Mouse (Mus musculus) adrenal gland, adult 2 months (tissue): ENCODE measurements around the gene Wipf1. TPM values are rescaled to one million over a fixed set of nuclear protein-coding genes. Genes with fewer than 3 reads are reported as not detected.
"Not testable (repeated sequence)": the region's sequence is repeated elsewhere in the genome, so short reads cannot be mapped to it uniquely, and the experiment has no call there.

Source experiments
- DNase-seq: peaks from one replicate; pipeline ENCODE4 v3.0.0; 2021
- polyA plus RNA-seq: library from polyadenylated mRNA; depleted of rRNA; stranded (reverse); fragments of >200 nt; gene quantifications from 2 replicates; pipeline ENCODE4 v1.2.3, GENCODE M21; 2012
- total RNA-seq, 2 experiments: library from RNA; stranded (reverse); gene quantifications; 2 replicates each; pipeline ENCODE4 v1.2.3; 2021

The Wipf1 gene
- total and polyA plus RNA-seq, 3 experiments = 13.4 to 19.7 (median 17.4) TPM

- no peak for DNase-seq
Observed at GRCm38 (mm10) chr2:73507886-73508285, 21.6 kb downstream of the Wipf1 start.

GRCm38 (mm10) chr2:73506337-73506736 is 23.2 kb downstream of the Wipf1 start:
- DNase-seq = not testable (repeated sequence)

- DNase-seq = no peak
Observed at GRCm38 (mm10) chr2:73502863-73503429, 26.6 kb downstream of the Wipf1 start.

GRCm38 (mm10) chr2:73500864-73501263 is 28.7 kb downstream of the Wipf1 start:
- DNase-seq = no peak

- DNase-seq = no peak
Observed at GRCm38 (mm10) chr2:73498322-73498721, 31.2 kb downstream of the Wipf1 start.

GRCm38 (mm10) chr2:73497572-73497971 is 32.0 kb downstream of the Wipf1 start:
- no peak for DNase-seq

GRCm38 (mm10) chr2:73496944-73497343 is 32.6 kb downstream of the Wipf1 start:
- no peak for DNase-seq

GRCm38 (mm10) chr2:73496329-73496685 is 33.2 kb downstream of the Wipf1 start:
- DNase-seq = no peak

GRCm38 (mm10) chr2:73495617-73496328 is 33.8 kb downstream of the Wipf1 start:
- no peak for DNase-seq

- no peak for DNase-seq
Observed at GRCm38 (mm10) chr2:73493517-73493916, 36.0 kb downstream of the Wipf1 start.

GRCm38 (mm10) chr2:73491442-73492241 is 37.9 kb downstream of the Wipf1 start:
- peak; percentile 71 for DNase-seq

- DNase-seq = no peak
Observed at GRCm38 (mm10) chr2:73490466-73490865, 39.1 kb downstream of the Wipf1 start.

- DNase-seq = no peak
Observed at GRCm38 (mm10) chr2:73486120-73486601, 43.4 kb downstream of the Wipf1 start.

GRCm38 (mm10) chr2:73485236-73486119 is 44.1 kb downstream of the Wipf1 start:
- DNase-seq = no peak

GRCm38 (mm10) chr2:73484561-73485235 is 44.8 kb downstream of the Wipf1 start:
- no peak for DNase-seq

- DNase-seq = no peak
Observed at GRCm38 (mm10) chr2:73478805-73479204, 50.7 kb downstream of the Wipf1 start.

- no peak for DNase-seq
Observed at GRCm38 (mm10) chr2:73477501-73477900, 52.0 kb downstream of the Wipf1 start.

GRCm38 (mm10) chr2:73475519-73475918 is 54.0 kb downstream of the Wipf1 start:
- DNase-seq = no peak

- no peak for DNase-seq
Observed at GRCm38 (mm10) chr2:73472130-73472529, 57.4 kb downstream of the Wipf1 start.

GRCm38 (mm10) chr2:73470146-73470630 is 59.3 kb downstream of the Wipf1 start:
- DNase-seq = no peak

- no peak for DNase-seq
Observed at GRCm38 (mm10) chr2:73469552-73469951, 60.0 kb downstream of the Wipf1 start.
